Mouse (Mus musculus): ENCODE results near the gene Bclaf3. TPM values are rescaled to one million over a fixed set of nuclear protein-coding genes. Genes with fewer than 3 reads are reported as not detected.

Bclaf3 gene
- polyA plus RNA-seq, 1 experiment from 2014 or later = 33.9 TPM

GRCm38 (mm10) chrX:159638500-159639227 lies 112.2 kb downstream of the Bclaf3 start:
- Histone ChIP-seq H3K36me3 (ENCODE audit: control insufficient read depth, insufficient read depth, low read length) (no peaks in the 10 kb centered on the region), H3K9me3 (ENCODE audit: control insufficient read depth, low read length) (no peaks in the 10 kb centered on the region), H3K9ac (ENCODE audit: low read length) (no peak overlapping the region), H3K4me2 (ENCODE audit: low read depth, low read length, severe bottlenecking) (no peak overlapping the region), H3K27me3 (ENCODE audit: control insufficient read depth, insufficient read depth, low read length) (no peaks in the 10 kb centered on the region), H3K27ac (ENCODE audit: low read depth, low read length) (no peak overlapping the region), H3K4me1 (replicated peaks; ENCODE audit: control insufficient read depth, insufficient read depth, low read length) (no peaks in the 10 kb centered on the region), H3K4me3 (ENCODE audit: low read depth, low read length) (no peak overlapping the region)
- DNase-seq (ENCODE audit: low spot score) (no peak), ATAC-seq (replicated peaks; ENCODE audit: low FRiP score) (no peak)
- 80% methylated on average over 4 of the region's 4 CpGs for WGBS

- WGBS = 76% methylated on average over 4 of the region's 4 CpGs
- Histone ChIP-seq H3K27me3 (ENCODE audit: control insufficient read depth, insufficient read depth, low read length) (no peaks in the 10 kb centered on the region), H3K9ac (ENCODE audit: low read length) (no peak overlapping the region), H3K27ac (ENCODE audit: low read depth, low read length) (no peak overlapping the region), H3K4me2 (ENCODE audit: low read depth, low read length, severe bottlenecking) (no peak overlapping the region), H3K9me3 (ENCODE audit: control insufficient read depth, low read length) (no peaks in the 10 kb centered on the region), H3K4me1 (replicated peaks; ENCODE audit: control insufficient read depth, insufficient read depth, low read length) (no peaks in the 10 kb centered on the region), H3K4me3 (ENCODE audit: low read depth, low read length) (no peak overlapping the region), H3K36me3 (ENCODE audit: control insufficient read depth, insufficient read depth, low read length) (no peaks in the 10 kb centered on the region)
- no peak for DNase-seq (ENCODE audit: low spot score)
- ATAC-seq (replicated peaks; ENCODE audit: low FRiP score) = no peak
Observed at GRCm38 (mm10) chrX:159639991-159640390, 113.5 kb downstream of the Bclaf3 start.

Other genes with a start within 250 kb of the Bclaf3 start
- 172 and 188 TPM in 2 replicates for gene Eif1ax, start 154.5 kb upstream of the Bclaf3 start, polyA plus RNA-seq (2014; fragmentation: Nextera tagmentation; extraction: Ambion mirVana)
- 10.8 and 17.6 TPM in 2 replicates for gene Map7d2, start 112.1 kb upstream of the Bclaf3 start, polyA plus RNA-seq (2014; fragmentation: Nextera tagmentation; extraction: Ambion mirVana)
- 24.6 and 28.5 TPM in 2 replicates for gene Sh3kbp1, start 100.6 kb downstream of the Bclaf3 start, polyA plus RNA-seq (2014; fragmentation: Nextera tagmentation; extraction: Ambion mirVana)

Data from forebrain, embryonic 11.5 days (tissue).